Mouse (Mus musculus) CH12.LX (cell line): Measurements from ENCODE around the gene Socs2. TPM values are rescaled to one million over a fixed set of nuclear protein-coding genes. Genes with fewer than 3 reads are reported as not detected.
A peak's percentile ranks its signal among the peaks of the same experiment; 100 is the strongest.

Source experiments
- DNase-seq: peaks from one replicate; pipeline ENCODE4 v3.0.0-alpha.2; 2013; ENCODE audit errors: extremely low read depth
- H3K27ac ChIP-seq: 2 replicates; pipeline ENCODE4 v1.5.1; 2012; ENCODE audit warnings: low read depth, mild to moderate bottlenecking, control low read depth, moderate library complexity; ENCODE audit not compliant: insufficient read depth
- H3K27me3 ChIP-seq: replicated peaks from 2 replicates; pipeline ENCODE3; 2012; ENCODE audit warnings: inconsistent platforms
- H3K36me3 ChIP-seq, 2 experiments: replicated peaks in 1 of 2; 2 replicates each; pipeline versions ENCODE3 to v1.6.1; 2012; ENCODE audit warnings: inconsistent platforms in 1 of 2, low read length in 1 of 2, mild to moderate bottlenecking in 1 of 2, mixed read lengths in 1 of 2, moderate library complexity in 1 of 2; ENCODE audit not compliant: control insufficient read depth in 1 of 2, insufficient read depth in 1 of 2
- H3K4me1 ChIP-seq, 2 experiments: 2 replicates each; pipeline ENCODE4 v1.6.1; 2012; ENCODE audit warnings: inconsistent platforms in 1 of 2, moderate library complexity in 1 of 2; ENCODE audit not compliant: insufficient read depth in 2 of 2, control insufficient read depth in 1 of 2
- H3K4me2 ChIP-seq: 2 replicates; pipeline ENCODE4 v1.6.1; 2012; ENCODE audit warnings: low read depth, mild to moderate bottlenecking, control low read depth; ENCODE audit not compliant: poor library complexity, insufficient read depth, severe bottlenecking
- H3K4me3 ChIP-seq, 3 experiments: fragments of 150-350 bp in 1 of 3; sonication (generic) in 1 of 3; replicated peaks in 1 of 3; 2 replicates each; pipeline versions ENCODE3 to v1.5.1; 2011 to 2012; ENCODE audit warnings: low read depth in 2 of 3, low read length in 2 of 3, mild to moderate bottlenecking in 2 of 3, moderate library complexity in 2 of 3, control low read depth in 1 of 3, improper control_type of control experiment in 1 of 3, inconsistent platforms in 1 of 3, mixed read lengths in 1 of 3; ENCODE audit not compliant: poor library complexity in 1 of 3
- H3K79me2 ChIP-seq: replicated peaks from 2 replicates; pipeline ENCODE4 v1.6.1; 2012; ENCODE audit warnings: mild to moderate bottlenecking, moderate library complexity; ENCODE audit not compliant: control insufficient read depth, poor library complexity, insufficient read depth, severe bottlenecking; ENCODE audit errors: extremely low read depth
- H3K9ac ChIP-seq: 2 replicates; pipeline ENCODE4 v1.6.1; 2012; ENCODE audit warnings: low read depth, mild to moderate bottlenecking, control low read depth, moderate library complexity; ENCODE audit not compliant: insufficient read depth
- H3K9me3 ChIP-seq: replicated peaks from 2 replicates; pipeline ENCODE3; 2012; ENCODE audit warnings: low read length, inconsistent platforms, mixed read lengths
- BHLHE40 ChIP-seq: IDR thresholded peaks from 2 replicates; pipeline ENCODE4 v1.6.1; 2011; ENCODE audit warnings: mild to moderate bottlenecking, low read depth, low read length, improper control_type of control experiment
- CHD1 ChIP-seq: IDR thresholded peaks from 2 replicates; pipeline ENCODE4 v1.6.1; 2012; ENCODE audit warnings: low read depth, low read length, improper control_type of control experiment, inconsistent platforms
- CHD2 ChIP-seq: IDR thresholded peaks from 2 replicates; pipeline ENCODE4 v1.6.1; 2011; ENCODE audit warnings: low read length, improper control_type of control experiment
- CTCF ChIP-seq, 2 experiments: IDR thresholded peaks in 1 of 2; conservative IDR thresholded peaks in 1 of 2; 2 replicates each; pipeline ENCODE4 v1.5.1; 2011 to 2012; ENCODE audit warnings: low read depth in 2 of 2, low read length in 2 of 2, improper control_type of control experiment in 1 of 2, inconsistent platforms in 1 of 2, mild to moderate bottlenecking in 1 of 2, moderate library complexity in 1 of 2
- E2F4 ChIP-seq: IDR thresholded peaks from 2 replicates; pipeline ENCODE4 v1.6.1; 2011; ENCODE audit warnings: low read depth, low read length, improper control_type of control experiment; ENCODE audit not compliant: insufficient replicate concordance
- ELF1 ChIP-seq: IDR thresholded peaks from 2 replicates; pipeline ENCODE4 v1.6.1; 2014; ENCODE audit warnings: low read depth, mild to moderate bottlenecking, inconsistent platforms, low read length, improper control_type of control experiment
- EP300 ChIP-seq: IDR thresholded peaks from 2 replicates; pipeline ENCODE4 v1.6.1; 2011; ENCODE audit warnings: low read length, improper control_type of control experiment
- ETS1 ChIP-seq: conservative IDR thresholded peaks from 2 replicates; pipeline ENCODE4 v1.6.1; 2012; ENCODE audit warnings: low read depth, mild to moderate bottlenecking, inconsistent platforms, low read length, improper control_type of control experiment, moderate library complexity
- GABPA ChIP-seq: IDR thresholded peaks from 2 replicates; pipeline ENCODE4 v1.6.1; 2012; ENCODE audit warnings: low read depth, low read length, improper control_type of control experiment, inconsistent platforms; ENCODE audit not compliant: insufficient replicate concordance
- HCFC1 ChIP-seq: IDR thresholded peaks from 2 replicates; pipeline ENCODE4 v1.6.1; 2012; ENCODE audit warnings: low read depth, mild to moderate bottlenecking, inconsistent platforms, low read length, improper control_type of control experiment
- IRF4 ChIP-seq: IDR thresholded peaks from 2 replicates; pipeline ENCODE4 v1.6.1; 2014; ENCODE audit warnings: low read depth, mild to moderate bottlenecking, inconsistent platforms, low read length, improper control_type of control experiment
- JUN ChIP-seq: IDR thresholded peaks from 2 replicates; pipeline ENCODE4 v1.6.1; 2011; ENCODE audit warnings: low read depth, mild to moderate bottlenecking, low read length, improper control_type of control experiment, moderate library complexity; ENCODE audit not compliant: insufficient read depth
- JUND ChIP-seq: conservative IDR thresholded peaks from 2 replicates; pipeline ENCODE4 v1.6.1; 2011; ENCODE audit warnings: low read depth, low read length, improper control_type of control experiment
- KAT2A ChIP-seq: IDR thresholded peaks from 2 replicates; pipeline ENCODE4 v1.6.1; 2012; ENCODE audit warnings: low read length, improper control_type of control experiment, inconsistent platforms; ENCODE audit not compliant: insufficient replicate concordance
- MAFK ChIP-seq: IDR thresholded peaks from 2 replicates; pipeline ENCODE4 v1.6.1; 2011; ENCODE audit warnings: low read length, improper control_type of control experiment; ENCODE audit not compliant: insufficient replicate concordance
- MAX ChIP-seq: IDR thresholded peaks from 2 replicates; pipeline ENCODE4 v1.6.1; 2011; ENCODE audit warnings: low read length, improper control_type of control experiment
- MAZ ChIP-seq: IDR thresholded peaks from 2 replicates; pipeline ENCODE4 v1.6.1; 2012; ENCODE audit warnings: low read depth, mild to moderate bottlenecking, inconsistent platforms, low read length, improper control_type of control experiment, moderate library complexity
- MEF2A ChIP-seq: IDR thresholded peaks from 2 replicates; pipeline ENCODE4 v1.6.1; 2014; ENCODE audit warnings: low read depth, mild to moderate bottlenecking, inconsistent platforms, low read length, improper control_type of control experiment, borderline replicate concordance
- MXI1 ChIP-seq: IDR thresholded peaks from 2 replicates; pipeline ENCODE4 v1.6.1; 2011; ENCODE audit warnings: mild to moderate bottlenecking, low read depth, low read length, improper control_type of control experiment
- MYC ChIP-seq: IDR thresholded peaks from 2 replicates; pipeline ENCODE4 v1.6.1; 2011; ENCODE audit warnings: low read depth, mild to moderate bottlenecking, improper control_type of control experiment, low read length
- NELFE ChIP-seq: IDR thresholded peaks from 2 replicates; pipeline ENCODE4 v1.6.1; 2011; ENCODE audit warnings: low read depth, low read length, improper control_type of control experiment
- NRF1 ChIP-seq: IDR thresholded peaks from 2 replicates; pipeline ENCODE4 v1.6.1; 2014; ENCODE audit warnings: low read depth, mild to moderate bottlenecking, inconsistent platforms, low read length, improper control_type of control experiment, moderate library complexity
- PAX5 ChIP-seq: IDR thresholded peaks from 2 replicates; pipeline ENCODE4 v1.6.1; 2012; ENCODE audit warnings: low read length, inconsistent platforms, mixed read lengths
- POLR2A ChIP-seq: IDR thresholded peaks from 2 replicates; pipeline ENCODE4 v1.6.1; 2011; ENCODE audit warnings: low read depth, mild to moderate bottlenecking, improper control_type of control experiment, low read length
- POLR2AphosphoS2 ChIP-seq: IDR thresholded peaks from 2 replicates; pipeline ENCODE4 v1.6.1; 2011; ENCODE audit warnings: low read depth, low read length, improper control_type of control experiment
- RAD21 ChIP-seq: IDR thresholded peaks from 2 replicates; pipeline ENCODE4 v1.6.1; 2011; ENCODE audit warnings: low read depth, mild to moderate bottlenecking, low read length, improper control_type of control experiment, moderate library complexity
- RCOR1 ChIP-seq: conservative IDR thresholded peaks from 2 replicates; pipeline ENCODE4 v1.6.1; 2012; ENCODE audit warnings: low read depth, mild to moderate bottlenecking, inconsistent platforms, low read length, improper control_type of control experiment
- SIN3A ChIP-seq: IDR thresholded peaks from 2 replicates; pipeline ENCODE4 v1.6.1; 2012; ENCODE audit warnings: low read length, improper control_type of control experiment, inconsistent platforms
- SMC3 ChIP-seq: IDR thresholded peaks from 2 replicates; pipeline ENCODE4 v1.6.1; 2011; ENCODE audit warnings: low read depth, low read length, improper control_type of control experiment
- TBP ChIP-seq: conservative IDR thresholded peaks from 2 replicates; pipeline ENCODE4 v1.6.1; 2011; ENCODE audit warnings: low read depth, low read length, improper control_type of control experiment
- TCF12 ChIP-seq: IDR thresholded peaks from 2 replicates; pipeline ENCODE4 v1.6.1; 2014; ENCODE audit warnings: low read depth, mild to moderate bottlenecking, inconsistent platforms, low read length, improper control_type of control experiment
- UBTF ChIP-seq: IDR thresholded peaks from 2 replicates; pipeline ENCODE4 v1.6.1; 2012; ENCODE audit warnings: low read depth, mild to moderate bottlenecking, inconsistent platforms, low read length, improper control_type of control experiment, moderate library complexity
- USF1 ChIP-seq: IDR thresholded peaks from 2 replicates; pipeline ENCODE4 v1.6.1; 2014; ENCODE audit warnings: low read depth, mild to moderate bottlenecking, inconsistent platforms, low read length, improper control_type of control experiment
- USF2 ChIP-seq: conservative IDR thresholded peaks from 2 replicates; pipeline ENCODE4 v1.6.1; 2011; ENCODE audit warnings: low read depth, low read length, improper control_type of control experiment
- ZC3H11A ChIP-seq: IDR thresholded peaks from 2 replicates; pipeline ENCODE4 v1.6.1; 2012; ENCODE audit warnings: low read depth, mild to moderate bottlenecking, inconsistent platforms, low read length, improper control_type of control experiment
- ZKSCAN1 ChIP-seq: IDR thresholded peaks from 2 replicates; pipeline ENCODE4 v1.6.1; 2012; ENCODE audit warnings: low read depth, inconsistent platforms, low read length, improper control_type of control experiment, borderline replicate concordance
- ZMIZ1 ChIP-seq: IDR thresholded peaks from 2 replicates; pipeline ENCODE4 v1.6.1; 2012; ENCODE audit warnings: low read depth, mild to moderate bottlenecking, inconsistent platforms, low read length, improper control_type of control experiment
- ZNF384 ChIP-seq: IDR thresholded peaks from 2 replicates; pipeline ENCODE4 v1.6.1; 2012; ENCODE audit warnings: low read depth, low read length, improper control_type of control experiment, inconsistent platforms
- dilution Hi-C: fragments of 300-500 bp; cut with MboI; formaldehyde crosslinking; loops from 2 replicates; pipeline ENCODE4 v1.14.3; 2020; ENCODE audit warnings: low sequenced_read_pairs; ENCODE audit not compliant: extremely low pct_unique_long_range_greater_than_20kb, extremely low pct_ligation_motif_present
- in situ Hi-C: fragments of 300-500 bp; cut with MboI; formaldehyde crosslinking; loops from 3 replicates; pipeline ENCODE4 v1.14.3; 2019; ENCODE audit warnings: low sequenced_read_pairs, low pct_ligation_motif_present, low pct_unique_long_range_greater_than_20kb, mixed read lengths
- polyA plus RNA-seq: library from polyadenylated mRNA; unstranded; fragments of >175 nt; gene quantifications from 2 replicates; pipeline ENCODE4 v1.2.1, GENCODE M21; 2012; ENCODE audit warnings: low read depth; ENCODE audit not compliant: insufficient read length
- total RNA-seq, 2 experiments: library from RNA; depleted of rRNA; stranded (reverse); fragments of 300-350 nt in 1 of 2; fragments of >200 nt in 1 of 2; gene quantifications; 2 replicates each; pipeline ENCODE4 v1.2.3; 2012 to 2014

Gene Socs2
- total and polyA plus RNA-seq, 3 experiments = 7.8 to 16.3 (median 15.7) TPM

DNA sequence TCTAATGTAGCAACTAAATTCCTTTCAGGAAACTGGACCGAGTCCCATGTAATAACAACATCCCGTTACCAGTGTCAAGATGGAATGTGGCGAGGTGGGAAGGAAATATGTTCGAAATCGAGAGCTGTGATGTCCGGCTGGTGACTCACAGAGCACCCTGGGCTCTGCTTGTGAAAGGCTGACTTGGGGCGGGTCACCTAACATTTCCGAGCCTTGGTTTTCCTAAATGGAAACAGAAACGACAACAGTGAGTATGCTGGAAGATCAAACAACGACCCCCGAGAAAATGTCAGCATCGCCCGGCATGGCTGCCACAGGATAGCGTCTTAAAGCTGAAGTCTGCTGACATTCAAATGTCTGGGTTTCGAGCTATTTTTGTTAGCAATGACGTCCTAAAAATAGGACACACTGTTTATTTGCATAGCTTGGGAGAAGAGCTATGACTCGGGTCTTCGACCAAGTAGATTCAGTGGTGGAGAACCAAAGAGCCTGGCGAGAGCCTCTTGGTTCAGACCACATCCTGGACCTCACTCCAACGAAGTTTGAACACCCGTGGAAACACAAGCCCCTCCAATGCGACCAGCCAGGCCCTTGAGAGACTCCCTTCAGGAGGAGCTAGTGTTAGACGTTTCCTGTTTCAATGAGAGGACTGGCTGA, 28.0 kb downstream of the Socs2 start:
- H3K4me2 ChIP-seq = peak overlapping the region; percentile 71

DNA sequence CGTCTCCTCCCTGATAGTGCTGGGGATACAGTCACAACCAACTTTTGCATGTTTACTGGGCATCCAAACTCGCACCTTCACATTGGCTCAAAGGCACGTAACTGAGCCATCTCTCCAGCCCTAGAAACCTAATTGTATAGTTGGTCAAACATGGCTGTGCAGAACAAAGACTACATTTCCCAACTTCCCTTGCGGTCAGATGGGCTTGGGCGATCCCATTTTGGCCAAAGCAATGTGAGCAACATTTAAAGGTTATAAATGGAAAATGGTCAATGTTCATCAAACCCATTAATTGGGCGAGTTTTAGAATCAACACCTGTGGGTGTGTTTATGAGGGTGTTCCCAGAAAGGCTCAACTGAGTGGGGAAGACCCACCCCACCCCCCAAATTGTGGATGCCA, 30.5 kb downstream of the Socs2 start:
- H3K4me1 ChIP-seq = peaks cover 4 to 17% of the 10 kb centered on the region in 2 experiments; a peak in 3 of 4 replicates
- in situ Hi-C loops = no loop called here
- TF ChIP-seq HCFC1 (peak; percentile 75), ETS1 (no peak), UBTF (no peak)
- TF ChIP-seq, all 38 proteins: peak for 1
- H3K27ac ChIP-seq = no peak overlapping the region
- dilution Hi-C loops = no loop called here
- DNase-seq = no peak
- no peak overlapping the region for H3K4me2 ChIP-seq
- peaks cover under 1% of the 10 kb centered on the region for H3K9me3 ChIP-seq
- H3K4me3 ChIP-seq = no peak overlapping the region
- no peaks in the 10 kb centered on the region for H3K27me3 ChIP-seq
- H3K9ac ChIP-seq = no peak overlapping the region
- H3K79me2 ChIP-seq = no peaks in the 10 kb centered on the region
- no peaks in the 10 kb centered on the region for H3K36me3 ChIP-seq

More for the DNA sequence above, 28.0 kb downstream of the Socs2 start:
- no peak overlapping the region for H3K4me3 ChIP-seq
- in situ Hi-C loops = no loop called here
- H3K36me3 ChIP-seq = no peaks in the 10 kb centered on the region
- TF ChIP-seq ZC3H11A (no peak), SIN3A (peak; percentile 60; the same call in 1 of the 2 replicates), TCF12 (peak; percentile 64; the same call in 1 of the 2 replicates), EP300 (peak; percentile 78), MAZ (no peak), GABPA (no peak), MYC (no peak), NELFE (no peak), KAT2A (no peak), ZKSCAN1 (no peak), ETS1 (peak; percentile 87), MAX (peak; percentile 76), JUN (0 out of 2 replicates have a peak, but pooled peaks have one; percentile 23), E2F4 (no peak), NRF1 (peak; percentile 25; the same call in 1 of the 2 replicates), UBTF (no peak), HCFC1 (peak; percentile 39; the same call in 1 of the 2 replicates), BHLHE40 (peak; percentile 91), PAX5 (no peak), USF2 (no peak), ELF1 (no peak; the same call in 1 of the 2 replicates), CTCF (conservative IDR thresholded peaks at IDR 0.05 in 1 of 2, IDR thresholded peaks at IDR 0.05 in 1 of 2; ENCODE audit: low read depth in 2 of 2, low read length in 2 of 2) (no peak), USF1 (no peak), TBP (peak; percentile 59; the same call in 1 of the 2 replicates), SMC3 (0 out of 2 replicates have a peak, but pooled peaks have one; percentile 3), ZNF384 (no peak), CHD2 (no peak), RAD21 (no peak; the same call in none of the 2 replicates), MAFK (0 out of 2 replicates have a peak, but pooled peaks have one; percentile 61), POLR2A (peak; percentile 51), MEF2A (peak; percentile 99), POLR2AphosphoS2 (no peak), CHD1 (no peak), JUND (peak; percentile 25), MXI1 (peak; percentile 53; the same call in 1 of the 2 replicates), IRF4 (peak; percentile 75), ZMIZ1 (0 out of 2 replicates have a peak, but pooled peaks have one; percentile 38), RCOR1 (peak; percentile 36; the same call in 1 of the 2 replicates)
- H3K79me2 ChIP-seq = no peaks in the 10 kb centered on the region
- H3K27ac ChIP-seq = peak overlapping the region; percentile 19; the same call in 1 of the 2 replicates
- dilution Hi-C loops = no loop called here
- H3K27me3 ChIP-seq = no peaks in the 10 kb centered on the region
- H3K9ac ChIP-seq = peak overlapping the region; percentile 42; the same call in 1 of the 2 replicates
- no peaks in the 10 kb centered on the region for H3K9me3 ChIP-seq
- peaks cover 4 to 17% of the 10 kb centered on the region in 2 experiments; a peak in 3 of 4 replicates for H3K4me1 ChIP-seq
- peak; percentile 83 for DNase-seq
